Mouse (Mus musculus): ENCODE results near the gene Ovca2.

- TF ChIP-seq CTCF (IDR thresholded peaks at IDR 0.05; ENCODE audit: extremely low read depth, insufficient read length, insufficient replicate concordance, low read depth, low read length) (no peak), POLR2A (IDR thresholded peaks at IDR 0.05; ENCODE audit: low read depth, low read length) (no peak)
These were observed 25.8 kb downstream of the Ovca2 start for GRCm38 (mm10) chr11:75152603-75153557.
